Mouse (Mus musculus) forebrain, embryonic 14.5 days (tissue): Measurements from ENCODE around the gene Atg13. TPM values are rescaled to one million over a fixed set of nuclear protein-coding genes. Genes with fewer than 3 reads are reported as not detected.

ENCODE experiments used
- ATAC-seq: fragments of 200-750 bp; cut with Nextera tagmentation; 2 replicates; pipeline ENCODE4 v1.8.0; 2017; ENCODE audit warnings: mild to moderate bottlenecking, moderate library complexity
- DNase-seq: peaks from one replicate; pipeline ENCODE4 v3.0.0-alpha.2; 2015; ENCODE audit warnings: low spot score
- H3K27ac ChIP-seq: fragments of 300-500 bp; sonication (generic); 2 replicates; pipeline ENCODE4 v1.5.1; 2014; ENCODE audit warnings: low read depth, mild to moderate bottlenecking, control low read depth, low read length, moderate library complexity
- H3K27me3 ChIP-seq: fragments of 300-500 bp; sonication (generic); replicated peaks from 2 replicates; pipeline ENCODE4 v1.6.1; 2014; ENCODE audit warnings: low read length, control low read depth, mixed read lengths; ENCODE audit not compliant: control insufficient read depth, insufficient read depth
- H3K36me3 ChIP-seq: fragments of 300-500 bp; sonication (generic); 2 replicates; pipeline ENCODE4 v1.6.1; 2014; ENCODE audit warnings: low read length, control low read depth; ENCODE audit not compliant: control insufficient read depth, insufficient read depth
- H3K4me1 ChIP-seq: fragments of 300-500 bp; sonication (generic); 2 replicates; pipeline ENCODE4 v1.6.1; 2014; ENCODE audit warnings: antibody characterized with exemption, low read length, control low read depth; ENCODE audit not compliant: control insufficient read depth, insufficient read depth
- H3K4me2 ChIP-seq: fragments of 300-500 bp; sonication (generic); 2 replicates; pipeline ENCODE4 v1.6.1; 2014; ENCODE audit warnings: mild to moderate bottlenecking, control low read depth, low read length
- H3K4me3 ChIP-seq: fragments of 300-500 bp; sonication (generic); 2 replicates; pipeline ENCODE4 v1.5.1; 2014; ENCODE audit warnings: low read depth, low read length, control low read depth
- H3K9ac ChIP-seq: fragments of 300-500 bp; sonication (generic); 2 replicates; pipeline ENCODE4 v1.6.1; 2014; ENCODE audit warnings: mild to moderate bottlenecking, low read length, control low read depth, moderate library complexity
- H3K9me3 ChIP-seq: fragments of 300-500 bp; sonication (generic); replicated peaks from 2 replicates; pipeline ENCODE4 v1.6.1; 2016; ENCODE audit warnings: low read length, control low read depth, mixed read lengths; ENCODE audit not compliant: control insufficient read depth
- WGBS: fragments of 180-500 bp; shearing (Covaris S2); extraction: QIAGEN DNeasy Blood & Tissue Kit; methylation state at CpG from one replicate; pipeline ENCODE4 v1.1.7; 2014; 5-methylcytosine and 5-hydroxymethylcytosine counted together
- polyA plus RNA-seq: library from polyadenylated mRNA; unstranded; fragments of >200 nt; fragmentation: Nextera tagmentation; extraction: Ambion mirVana; gene quantifications from 2 replicates; pipeline ENCODE4 v1.2.1, GENCODE M21; 2014

Gene Atg13
- polyA plus RNA-seq, 1 experiment from 2014 or later = 40.4 TPM

GRCm38 (mm10) chr2:91635486-91635885, 74.9 kb downstream of the Atg13 start:
- H3K9me3 ChIP-seq = no peaks in the 10 kb centered on the region
- H3K36me3 ChIP-seq = no peaks in the 10 kb centered on the region
- H3K4me3 ChIP-seq = no peak overlapping the region
- H3K9ac ChIP-seq = no peak overlapping the region
- ATAC-seq = no peak
- no peak overlapping the region for H3K27ac ChIP-seq
- DNase-seq = no peak
- 89% methylated on average over 11 of the region's 11 CpGs for WGBS
- H3K4me1 ChIP-seq = no peaks in the 10 kb centered on the region
- no peak overlapping the region for H3K4me2 ChIP-seq
- no peaks in the 10 kb centered on the region for H3K27me3 ChIP-seq

GRCm38 (mm10) chr2:91634841-91635240, 75.5 kb downstream of the Atg13 start:
- Histone ChIP-seq H3K27me3 (no peaks in the 10 kb centered on the region), H3K36me3 (no peaks in the 10 kb centered on the region), H3K9me3 (no peaks in the 10 kb centered on the region), H3K9ac (no peak overlapping the region), H3K27ac (no peak overlapping the region), H3K4me3 (no peak overlapping the region), H3K4me2 (no peak overlapping the region), H3K4me1 (no peaks in the 10 kb centered on the region)
- WGBS = 80% methylated on average over 9 of the region's 9 CpGs
- ATAC-seq (no peak), DNase-seq (no peak)

- no peak overlapping the region for H3K27ac ChIP-seq
- H3K27me3 ChIP-seq = no peaks in the 10 kb centered on the region
- H3K4me2 ChIP-seq = no peak overlapping the region
- H3K9ac ChIP-seq = no peak overlapping the region
- DNase-seq (no peak), ATAC-seq (no peak)
- WGBS = 81% methylated on average over 12 of the region's 12 CpGs
- no peaks in the 10 kb centered on the region for H3K9me3 ChIP-seq
- no peak overlapping the region for H3K4me3 ChIP-seq
- no peaks in the 10 kb centered on the region for H3K4me1 ChIP-seq
- no peaks in the 10 kb centered on the region for H3K36me3 ChIP-seq
Measured at GRCm38 (mm10) chr2:91633334-91633977, 76.9 kb downstream of the Atg13 start.

GRCm38 (mm10) chr2:91632316-91632715, 78.1 kb downstream of the Atg13 start:
- DNase-seq (no peak), ATAC-seq (no peak)
- Histone ChIP-seq H3K27me3 (no peaks in the 10 kb centered on the region), H3K4me2 (no peak overlapping the region), H3K4me1 (no peaks in the 10 kb centered on the region), H3K9ac (no peak overlapping the region), H3K36me3 (no peaks in the 10 kb centered on the region), H3K27ac (no peak overlapping the region), H3K4me3 (no peak overlapping the region), H3K9me3 (no peaks in the 10 kb centered on the region)
- 88% methylated on average over 5 of the region's 5 CpGs for whole genome bisulfite sequencing

GRCm38 (mm10) chr2:91631826-91632225, 78.5 kb downstream of the Atg13 start:
- no peaks in the 10 kb centered on the region for H3K4me1 ChIP-seq
- no peaks in the 10 kb centered on the region for H3K9me3 ChIP-seq
- WGBS = 88% methylated on average over 5 of the region's 5 CpGs
- no peak overlapping the region for H3K4me3 ChIP-seq
- DNase-seq (no peak), ATAC-seq (no peak)
- H3K9ac ChIP-seq = no peak overlapping the region
- H3K4me2 ChIP-seq = no peak overlapping the region
- no peak overlapping the region for H3K27ac ChIP-seq
- no peaks in the 10 kb centered on the region for H3K36me3 ChIP-seq
- no peaks in the 10 kb centered on the region for H3K27me3 ChIP-seq

- no peak for DNase-seq
- no peaks in the 10 kb centered on the region for H3K4me1 ChIP-seq
- H3K27ac ChIP-seq = no peak overlapping the region
- 0 out of 2 replicates have a peak, but pooled peaks cover 3% of the 10 kb centered on the region for H3K36me3 ChIP-seq
- no peak overlapping the region for H3K4me2 ChIP-seq
- ATAC-seq = no peak
- H3K9ac ChIP-seq = no peak overlapping the region
- H3K4me3 ChIP-seq = no peak overlapping the region
- H3K9me3 ChIP-seq = no peaks in the 10 kb centered on the region
- 93% methylated on average over 12 of the region's 12 CpGs for WGBS
- no peaks in the 10 kb centered on the region for H3K27me3 ChIP-seq
Measured at GRCm38 (mm10) chr2:91630384-91630783, 80.0 kb downstream of the Atg13 start.

- Histone ChIP-seq H3K9ac (no peak overlapping the region), H3K9me3 (no peaks in the 10 kb centered on the region), H3K4me2 (no peak overlapping the region), H3K27me3 (no peaks in the 10 kb centered on the region), H3K36me3 (0 out of 2 replicates have a peak, but pooled peaks cover 5% of the 10 kb centered on the region), H3K4me1 (no peaks in the 10 kb centered on the region), H3K27ac (no peak overlapping the region), H3K4me3 (no peak overlapping the region)
- WGBS = 88% methylated on average over 18 of the region's 18 CpGs
- ATAC-seq (no peak), DNase-seq (no peak)
Measured at GRCm38 (mm10) chr2:91629682-91630081, 80.7 kb downstream of the Atg13 start.

- H3K9ac ChIP-seq = no peak overlapping the region
- peaks cover 10% of the 10 kb centered on the region; the same call in 1 of the 2 replicates for H3K36me3 ChIP-seq
- H3K27me3 ChIP-seq = no peaks in the 10 kb centered on the region
- ATAC-seq (no peak), DNase-seq (no peak)
- no peaks in the 10 kb centered on the region for H3K4me1 ChIP-seq
- 91% methylated on average over 8 of the region's 8 CpGs for whole genome bisulfite sequencing
- no peak overlapping the region for H3K4me2 ChIP-seq
- H3K27ac ChIP-seq = no peak overlapping the region
- no peak overlapping the region for H3K4me3 ChIP-seq
- no peaks in the 10 kb centered on the region for H3K9me3 ChIP-seq
Measured at GRCm38 (mm10) chr2:91628171-91628570, 82.2 kb downstream of the Atg13 start.

- Histone ChIP-seq H3K36me3 (peaks cover 15% of the 10 kb centered on the region), H3K27ac (no peak overlapping the region), H3K4me2 (no peak overlapping the region), H3K4me1 (no peaks in the 10 kb centered on the region), H3K9me3 (no peaks in the 10 kb centered on the region), H3K4me3 (no peak overlapping the region), H3K9ac (no peak overlapping the region), H3K27me3 (no peaks in the 10 kb centered on the region)
- no peak for ATAC-seq
- WGBS = 74% methylated on average over 5 of the region's 5 CpGs
- no peak for DNase-seq
Measured at GRCm38 (mm10) chr2:91627486-91627885, 82.9 kb downstream of the Atg13 start.
